Mouse (Mus musculus): ENCODE measurements around the gene Vamp2.

Vamp2 gene

GRCm38 (mm10) chr11:69099177-69099914 is 11.1 kb downstream of the Vamp2 start:
- in situ Hi-C loops (cut with MboI), result no loop called here

- in situ Hi-C loops (cut with MboI), result no loop called here
Measured at GRCm38 (mm10) chr11:69099915-69100345, 11.6 kb downstream of the Vamp2 start.

- in situ Hi-C loops (cut with MboI), result no loop called here
Measured at GRCm38 (mm10) chr11:69100639-69101360, 12.5 kb downstream of the Vamp2 start.

- in situ Hi-C loops (cut with MboI), result no loop called here
Measured at GRCm38 (mm10) chr11:69101604-69102402, 13.5 kb downstream of the Vamp2 start.

- in situ Hi-C loops (cut with MboI), result no loop called here
Measured at GRCm38 (mm10) chr11:69102403-69102725, 14.1 kb downstream of the Vamp2 start.

GRCm38 (mm10) chr11:69103121-69103520 is 14.8 kb downstream of the Vamp2 start:
- in situ Hi-C loops (cut with MboI), result no loop called here

- in situ Hi-C loops (cut with MboI), result no loop called here
Measured at GRCm38 (mm10) chr11:69103531-69104435, 15.5 kb downstream of the Vamp2 start.

- in situ Hi-C loops (cut with MboI), result no loop called here
Measured at GRCm38 (mm10) chr11:69104487-69104886, 16.2 kb downstream of the Vamp2 start.

GRCm38 (mm10) chr11:69105227-69105626 is 16.9 kb downstream of the Vamp2 start:
- in situ Hi-C loops (cut with MboI), result no loop called here

GRCm38 (mm10) chr11:69105796-69106195 is 17.5 kb downstream of the Vamp2 start:
- in situ Hi-C loops (cut with MboI), result no loop called here

GRCm38 (mm10) chr11:69106299-69106698 is 18.0 kb downstream of the Vamp2 start:
- in situ Hi-C loops (cut with MboI), result no loop called here

GRCm38 (mm10) chr11:69106842-69107241 is 18.6 kb downstream of the Vamp2 start:
- in situ Hi-C loops (cut with MboI), result no loop called here

GRCm38 (mm10) chr11:69107676-69108075 is 19.4 kb downstream of the Vamp2 start:
- in situ Hi-C loops (cut with MboI), result no loop called here

GRCm38 (mm10) chr11:69108223-69108622 is 19.9 kb downstream of the Vamp2 start:
- in situ Hi-C loops (cut with MboI), result no loop called here

GRCm38 (mm10) chr11:69109032-69109900 is 21.0 kb downstream of the Vamp2 start:
- in situ Hi-C loops (cut with MboI), result no loop called here

- in situ Hi-C loops (cut with MboI), result no loop called here
Measured at GRCm38 (mm10) chr11:69110319-69111046, 22.2 kb downstream of the Vamp2 start.

- in situ Hi-C loops (cut with MboI), result no loop called here
Measured at GRCm38 (mm10) chr11:69111051-69111810, 22.9 kb downstream of the Vamp2 start.

GRCm38 (mm10) chr11:69111865-69112264 is 23.6 kb downstream of the Vamp2 start:
- in situ Hi-C loops (cut with MboI), result no loop called here

GRCm38 (mm10) chr11:69114018-69114417 is 25.7 kb downstream of the Vamp2 start:
- in situ Hi-C loops (cut with MboI), result no loop called here

All from mature B cell (primary cell).